Comparison of ENCODE assay signal across 21 mouse cellular contexts in genomic region chr9:15745985-15746607, GRCm38 (mm10). TPM values are rescaled to one million over a fixed set of nuclear protein-coding genes. Genes with fewer than 3 reads are reported as not detected.
DNase-seq lines count a peak whose midpoint lies in the region; ATAC-seq lines count a peak whose summit lies in the region.
"Had no signal": no experiment of that assay in that cellular context is flagged by ENCODE, and none has a peak within 500 bp of the region (broad histone marks: within the 10 kb centered on the region; RNA-seq: fewer than 3 reads in every experiment).

No protein-coding gene starts in this region.

- no peak for ATAC-seq in midbrain, embryonic 15.5 days (replicated peaks)
- ATAC-seq in midbrain, embryonic 14.5 days (ENCODE audit: low FRiP score, low TSS enrichment) = no peak

- H3K27ac ChIP-seq in midbrain, embryonic 10.5 days (replicated peaks) = 0 out of 2 replicates have a peak overlapping the region, but pooled peaks have one; percentile 17
- no peak overlapping the region for H3K27ac ChIP-seq in midbrain, embryonic 15.5 days
- H3K27ac ChIP-seq in midbrain, embryonic 14.5 days (replicated peaks; ENCODE audit: low read depth, low read length) = no peak overlapping the region
- H3K27ac ChIP-seq: embryonic facial prominence, embryonic 13.5 days; heart, adult 2 months; heart, embryonic 15.5 days; hindbrain, embryonic 15.5 days; kidney, postnatal 0 days had no signal

- no peak overlapping the region for H3K4me2 ChIP-seq in midbrain, embryonic 15.5 days
- H3K4me2 ChIP-seq in midbrain, embryonic 14.5 days (ENCODE audit: low read length) = no peak overlapping the region
- H3K4me2 ChIP-seq: embryonic facial prominence, embryonic 13.5 days; heart, embryonic 15.5 days; hindbrain, embryonic 15.5 days had no signal

- H3K27me3 ChIP-seq in midbrain, embryonic 10.5 days (ENCODE audit: low read depth, poor library complexity, severe bottlenecking) = no peaks in the 10 kb centered on the region
- no peaks in the 10 kb centered on the region for H3K27me3 ChIP-seq in midbrain, embryonic 15.5 days (replicated peaks)
- no peaks in the 10 kb centered on the region for H3K27me3 ChIP-seq in midbrain, embryonic 14.5 days (ENCODE audit: control insufficient read depth, insufficient read depth, low read length)
- H3K27me3 ChIP-seq: embryonic facial prominence, embryonic 13.5 days; heart, embryonic 15.5 days; hindbrain, embryonic 15.5 days had no signal

- H3K4me1 ChIP-seq in midbrain, embryonic 10.5 days = peaks cover 15% of the 10 kb centered on the region
- H3K4me1 ChIP-seq in midbrain, embryonic 15.5 days = no peaks in the 10 kb centered on the region
- no peaks in the 10 kb centered on the region for H3K4me1 ChIP-seq in midbrain, embryonic 14.5 days (ENCODE audit: control insufficient read depth, insufficient read depth, low read length)
- H3K4me1 ChIP-seq: embryonic facial prominence, embryonic 13.5 days; heart, embryonic 15.5 days; hindbrain, embryonic 15.5 days had no signal

- peak; percentile 17 for DNase-seq in midbrain, embryonic 10.5 days (ENCODE audit: low spot score)
- DNase-seq in ZHBTc4 (ENCODE audit: low read depth, low spot score) = peak; percentile 34
- peak; percentile 37 for DNase-seq in embryo, embryonic 11 days
- peak; percentile 27 for DNase-seq in midbrain, embryonic 14.5 days
- no peak for DNase-seq in cerebellum, postnatal 36 days
- DNase-seq in spleen, postnatal 36 days (ENCODE audit: low spot score in 2 of 2) = no peak
- DNase-seq: adrenal gland, adult 2 months; cerebellum, adult 11-12 months; cerebellum, postnatal 25 days; heart, adult 2 months; kidney, adult 11 months; left cerebral cortex, postnatal 4 days; lung, adult 18-20 months; right cerebral cortex, adult 18-20 months; thymus, postnatal 14 days had no signal

- H3K36me3 ChIP-seq in midbrain, embryonic 10.5 days = no peaks in the 10 kb centered on the region
- no peaks in the 10 kb centered on the region for H3K36me3 ChIP-seq in midbrain, embryonic 15.5 days (replicated peaks)
- no peaks in the 10 kb centered on the region for H3K36me3 ChIP-seq in midbrain, embryonic 14.5 days (ENCODE audit: control insufficient read depth, insufficient read depth, low read length)
- H3K36me3 ChIP-seq: G1E; heart, embryonic 15.5 days; hindbrain, embryonic 15.5 days had no signal

- H3K4me3 ChIP-seq in midbrain, embryonic 10.5 days = no peak overlapping the region
- H3K4me3 ChIP-seq in midbrain, embryonic 15.5 days = no peak overlapping the region
- no peak overlapping the region for H3K4me3 ChIP-seq in midbrain, embryonic 14.5 days (replicated peaks; ENCODE audit: low read depth, low read length)
- H3K4me3 ChIP-seq: embryonic facial prominence, embryonic 13.5 days; heart, adult 2 months; heart, embryonic 15.5 days; hindbrain, embryonic 15.5 days had no signal

- no peaks in the 10 kb centered on the region for H3K9me3 ChIP-seq in midbrain, embryonic 10.5 days (replicated peaks)
- H3K9me3 ChIP-seq in midbrain, embryonic 15.5 days = no peaks in the 10 kb centered on the region
- no peaks in the 10 kb centered on the region for H3K9me3 ChIP-seq in midbrain, embryonic 14.5 days (ENCODE audit: control insufficient read depth, low read length)
- H3K9me3 ChIP-seq: embryonic facial prominence, embryonic 13.5 days; G1E; heart, embryonic 15.5 days; hindbrain, embryonic 15.5 days had no signal

- H3K9ac ChIP-seq in midbrain, embryonic 15.5 days = no peak overlapping the region
- no peak overlapping the region for H3K9ac ChIP-seq in midbrain, embryonic 14.5 days (replicated peaks; ENCODE audit: low read length)
- H3K9ac ChIP-seq: embryonic facial prominence, embryonic 13.5 days; heart, embryonic 15.5 days; hindbrain, embryonic 15.5 days had no signal

- WGBS in midbrain, embryonic 10.5 days = 51% methylated on average over 2 of the region's 2 CpGs
- 37% methylated on average over 2 of the region's 2 CpGs for WGBS in midbrain, embryonic 15.5 days
- 41% methylated on average over 2 of the region's 2 CpGs for WGBS in midbrain, embryonic 14.5 days

RNA-seq across cellular contexts. Expression of gene Slc36a4, which starts 36.6 kb away (rescaled TPM):
- 9.4 and 12.3 TPM in 2 replicates for polyA plus RNA-seq in midbrain, embryonic 10.5 days (2016; fragmentation: Nextera tagmentation; extraction: Ambion mirVana)
- polyA plus RNA-seq in midbrain, embryonic 15.5 days (2015; fragmentation: Nextera tagmentation; extraction: Ambion mirVana) = 28.7 and 33.0 TPM in 2 replicates
- polyA plus RNA-seq in midbrain, embryonic 14.5 days (2014; fragmentation: Nextera tagmentation; extraction: Ambion mirVana) = 43.4 and 52.6 TPM in 2 replicates
- polyA plus RNA-seq: G1E had no signal

Comparison
In these comparisons a context has a peak if more than half of its experiments do, and no peak if none do; other contexts are left out.
1. DNase-seq: peak in midbrain, embryonic 10.5 days (single experiment), ZHBTc4 (single experiment), embryo, embryonic 11 days (single experiment) and midbrain, embryonic 14.5 days (single experiment); none in cerebellum, postnatal 36 days (0 of 2) and spleen, postnatal 36 days (0 of 2).